Mouse (Mus musculus) heart, postnatal 0 days (tissue): Measurements from ENCODE around the gene Sqstm1. TPM values are rescaled to one million over a fixed set of nuclear protein-coding genes. Genes with fewer than 3 reads are reported as not detected.

Source experiments
- ATAC-seq: fragments of 200-750 bp; cut with Nextera tagmentation; 2 replicates; pipeline ENCODE4 v1.8.0; 2017; ENCODE audit warnings: low read depth, moderate number of reproducible peaks, moderate library complexity; ENCODE audit not compliant: insufficient read depth
- DNase-seq: peaks from one replicate; pipeline ENCODE4 v3.0.0-alpha.2; 2016; ENCODE audit warnings: low spot score
- H3K27ac ChIP-seq: fragments of 300-500 bp; sonication (generic); 2 replicates; pipeline ENCODE4 v1.5.1; 2014; ENCODE audit warnings: low read depth, mild to moderate bottlenecking
- H3K27me3 ChIP-seq: fragments of 300-500 bp; sonication (generic); 2 replicates; pipeline ENCODE4 v1.6.1; 2014; ENCODE audit warnings: low read length, mixed read lengths; ENCODE audit not compliant: control insufficient read depth, insufficient read depth
- H3K36me3 ChIP-seq: fragments of 300-500 bp; sonication (generic); replicated peaks from 2 replicates; pipeline ENCODE4 v1.6.1; 2014; ENCODE audit warnings: low read length, mixed read lengths; ENCODE audit not compliant: control insufficient read depth, insufficient read depth
- H3K4me1 ChIP-seq: fragments of 300-500 bp; sonication (generic); 2 replicates; pipeline ENCODE4 v1.6.1; 2014; ENCODE audit warnings: antibody characterized with exemption; ENCODE audit not compliant: control insufficient read depth, insufficient read depth
- H3K4me2 ChIP-seq: fragments of 300-500 bp; sonication (generic); 2 replicates; pipeline ENCODE4 v1.6.1; 2014; ENCODE audit warnings: low read depth, mild to moderate bottlenecking, low read length, moderate library complexity
- H3K4me3 ChIP-seq: fragments of 300-500 bp; sonication (generic); 2 replicates; pipeline ENCODE4 v1.5.1; 2014; ENCODE audit warnings: low read depth, low read length
- H3K9ac ChIP-seq: fragments of 300-500 bp; sonication (generic); replicated peaks from 2 replicates; pipeline ENCODE4 v1.6.1; 2014; ENCODE audit warnings: low read depth, low read length, mixed read lengths
- H3K9me3 ChIP-seq: fragments of 300-500 bp; sonication (generic); replicated peaks from 2 replicates; pipeline ENCODE4 v1.6.1; 2016; ENCODE audit warnings: low read length; ENCODE audit not compliant: control insufficient read depth
- CTCF ChIP-seq: IDR thresholded peaks from 2 replicates; pipeline ENCODE4 v1.5.1; 2016; ENCODE audit warnings: antibody characterized with exemption, control low read depth, low read depth
- EP300 ChIP-seq: IDR thresholded peaks from 2 replicates; pipeline ENCODE4 v1.6.1; 2016; ENCODE audit warnings: antibody characterized with exemption, low read depth
- WGBS: fragments of 180-500 bp; shearing (Covaris S2); extraction: QIAGEN DNeasy Blood & Tissue Kit; methylation state at CpG from one replicate; pipeline ENCODE4 v1.1.7; 2014; 5-methylcytosine and 5-hydroxymethylcytosine counted together
- polyA plus RNA-seq: library from polyadenylated mRNA; unstranded; fragments of >200 nt; fragmentation: Nextera tagmentation; extraction: Ambion mirVana; gene quantifications from 2 replicates; pipeline ENCODE4 v1.2.1, GENCODE M21; 2015
- total RNA-seq: library from RNA; depleted of rRNA; stranded (reverse); fragments of >200 nt; gene quantifications from 2 replicates; pipeline ENCODE4 v1.2.3, GENCODE M21; 2014; ENCODE audit warnings: low replicate concordance

Sqstm1 gene
- total and polyA plus RNA-seq, 2 experiments from 2014 or later: 244 to 249 TPM

- TF ChIP-seq EP300: no peak
- no peak for TF ChIP-seq CTCF
- 74% methylated on average over 4 of the region's 4 CpGs for WGBS
- Histone ChIP-seq H3K4me3 (no peak overlapping the region), H3K27me3 (no peaks in the 10 kb centered on the region), H3K4me1 (no peaks in the 10 kb centered on the region), H3K36me3 (peaks cover 93% of the 10 kb centered on the region), H3K4me2 (no peak overlapping the region), H3K9ac (no peak overlapping the region), H3K27ac (no peak overlapping the region), H3K9me3 (no peaks in the 10 kb centered on the region)
- ATAC-seq (no peak), DNase-seq (no peak)
Observed at GRCm38 (mm10) chr11:50159347-50159746, 51.3 kb downstream of the Sqstm1 start.

- WGBS: 78% methylated on average over 7 of the region's 7 CpGs
- H3K36me3 ChIP-seq: peaks cover 93% of the 10 kb centered on the region
Observed at GRCm38 (mm10) chr11:50158346-50158745, 52.3 kb downstream of the Sqstm1 start.

DNA sequence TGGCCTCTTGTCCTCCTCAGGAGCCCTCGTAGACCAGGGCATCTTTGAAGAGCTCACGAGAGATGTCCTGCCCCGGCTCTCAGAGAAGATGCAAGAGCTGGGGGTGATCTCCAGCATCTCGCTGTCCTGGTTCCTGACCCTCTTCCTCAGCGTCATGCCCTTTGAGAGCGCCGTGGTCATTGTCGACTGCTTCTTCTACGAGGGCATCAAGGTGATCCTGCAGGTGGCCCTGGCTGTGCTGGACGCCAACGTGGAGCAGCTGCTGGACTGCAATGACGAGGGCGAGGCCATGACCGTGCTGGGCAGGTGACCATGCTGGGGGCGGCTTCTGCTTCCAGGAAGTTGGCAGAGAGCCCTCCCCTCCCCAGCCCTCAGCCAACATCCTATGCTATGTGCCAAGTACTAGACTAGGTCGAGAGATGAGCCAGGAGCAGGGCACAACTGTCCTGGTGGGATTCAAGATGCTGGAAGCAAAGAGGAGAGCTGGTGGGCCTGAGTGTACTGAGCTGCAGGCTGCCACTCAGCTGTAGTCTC is 53.8 kb downstream of the Sqstm1 start:
- Histone ChIP-seq H3K9me3 (no peaks in the 10 kb centered on the region), H3K27ac (no peak overlapping the region), H3K9ac (no peak overlapping the region), H3K4me1 (no peaks in the 10 kb centered on the region), H3K27me3 (no peaks in the 10 kb centered on the region), H3K36me3 (peaks cover 96% of the 10 kb centered on the region), H3K4me2 (no peak overlapping the region), H3K4me3 (no peak overlapping the region)
- TF ChIP-seq EP300: no peak
- no peak for TF ChIP-seq CTCF
- DNase-seq: no peak
- ATAC-seq: no peak
- WGBS: 87% methylated on average over 16 of the region's 16 CpGs

More at GRCm38 (mm10) chr11:50158346-50158745, 52.3 kb downstream of the Sqstm1 start:
- no peak overlapping the region for H3K27ac ChIP-seq
- no peaks in the 10 kb centered on the region for H3K4me1 ChIP-seq
- DNase-seq (no peak), ATAC-seq (no peak)
- H3K9me3 ChIP-seq: no peaks in the 10 kb centered on the region
- H3K4me2 ChIP-seq: no peak overlapping the region
- no peak overlapping the region for H3K4me3 ChIP-seq
- no peak overlapping the region for H3K9ac ChIP-seq
- TF ChIP-seq EP300: no peak
- no peak for TF ChIP-seq CTCF
- no peaks in the 10 kb centered on the region for H3K27me3 ChIP-seq

DNA sequence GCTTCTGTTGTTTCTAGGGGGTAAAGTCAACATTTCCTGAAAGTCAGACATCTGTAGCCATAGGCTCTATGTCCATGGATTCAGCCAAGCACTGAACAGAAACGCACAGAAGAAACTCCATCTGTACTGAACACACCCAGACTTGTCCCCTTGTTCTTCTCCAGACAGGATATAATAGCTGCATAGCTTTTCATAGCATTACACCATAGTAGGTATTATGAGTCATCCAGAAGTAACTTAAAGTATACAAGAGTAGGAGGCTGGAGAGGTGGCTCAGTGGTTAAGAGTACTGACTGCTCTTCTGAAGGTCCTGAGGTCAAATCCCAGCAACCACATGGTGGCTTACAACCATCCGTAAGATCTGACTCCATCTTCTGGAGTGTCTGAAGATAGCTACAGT is 54.8 kb downstream of the Sqstm1 start:
- no peaks in the 10 kb centered on the region for H3K9me3 ChIP-seq
- no peak for TF ChIP-seq EP300
- TF ChIP-seq CTCF: no peak
- no peaks in the 10 kb centered on the region for H3K27me3 ChIP-seq
- 85% methylated on average over 2 of the region's 2 CpGs for WGBS
- ATAC-seq: no peak
- H3K36me3 ChIP-seq: peaks cover 96% of the 10 kb centered on the region
- no peaks in the 10 kb centered on the region for H3K4me1 ChIP-seq
- no peak overlapping the region for H3K4me2 ChIP-seq
- H3K4me3 ChIP-seq: no peak overlapping the region
- DNase-seq: no peak
- H3K9ac ChIP-seq: no peak overlapping the region
- no peak overlapping the region for H3K27ac ChIP-seq

DNA sequence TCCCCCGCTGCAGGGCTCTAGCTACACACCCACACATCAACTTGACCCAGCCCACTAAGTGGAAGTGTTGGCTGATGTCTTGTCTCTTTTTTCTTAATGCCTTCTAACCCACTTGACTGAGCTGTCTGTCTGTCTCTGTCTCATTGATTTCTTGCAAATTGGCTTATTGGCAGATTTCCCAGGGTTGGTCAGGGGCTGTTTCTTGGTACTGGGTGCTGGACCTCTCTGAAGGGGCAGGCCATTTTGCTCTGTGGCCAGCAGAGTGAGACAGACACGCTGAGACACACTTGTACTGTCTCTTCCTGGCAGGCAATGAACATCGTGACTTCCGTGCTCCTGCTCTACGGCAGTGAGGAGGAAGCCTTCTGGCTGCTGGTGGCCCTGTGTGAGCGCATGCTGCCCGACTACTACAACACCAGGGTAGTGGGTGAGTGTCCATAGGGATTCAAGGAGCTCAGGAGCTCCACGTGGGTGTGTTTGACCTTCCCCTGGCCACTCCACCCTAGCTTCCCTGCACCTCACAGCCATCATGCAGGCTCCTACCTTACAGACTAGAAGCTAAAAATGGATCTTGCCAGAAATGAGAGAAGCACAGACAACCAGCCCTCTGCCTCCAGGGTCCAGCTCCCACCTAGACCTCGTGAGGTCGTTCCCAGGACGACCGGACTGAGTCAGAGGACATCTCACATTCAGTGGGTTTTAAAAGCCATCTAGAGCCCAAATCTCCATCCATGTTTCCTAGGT is 55.7 kb downstream of the Sqstm1 start:
- peaks cover 95% of the 10 kb centered on the region for H3K36me3 ChIP-seq

DNA sequence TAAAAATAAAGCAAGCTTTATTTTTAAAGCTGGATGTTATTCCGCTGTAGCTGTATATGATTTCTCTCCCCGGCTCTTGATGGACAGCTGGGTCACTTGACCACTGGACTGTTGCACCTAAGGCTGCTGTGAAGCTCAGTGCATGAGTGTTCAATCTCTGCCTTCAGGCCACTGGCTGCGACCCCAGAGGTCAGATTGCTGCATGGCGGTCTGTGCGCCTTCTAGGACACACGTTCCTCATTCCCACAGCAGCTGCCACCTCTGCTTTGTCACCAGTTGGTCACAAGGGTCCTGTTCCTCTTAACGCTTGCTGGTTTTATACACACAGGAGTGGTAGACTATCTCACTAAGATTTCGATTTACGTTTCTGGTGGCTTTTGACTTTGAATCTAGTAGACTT is 56.5 kb downstream of the Sqstm1 start:
- TF ChIP-seq EP300 (no peak), CTCF (no peak)
- H3K9me3 ChIP-seq: no peaks in the 10 kb centered on the region
- H3K4me1 ChIP-seq: no peaks in the 10 kb centered on the region
- H3K9ac ChIP-seq: no peak overlapping the region
- no peak overlapping the region for H3K27ac ChIP-seq
- 76% methylated on average over 9 of the region's 9 CpGs for WGBS
- no peak overlapping the region for H3K4me3 ChIP-seq
- H3K36me3 ChIP-seq: peaks cover 95% of the 10 kb centered on the region
- ATAC-seq (no peak), DNase-seq (no peak)
- no peak overlapping the region for H3K4me2 ChIP-seq
- H3K27me3 ChIP-seq: no peaks in the 10 kb centered on the region

More for the DNA sequence above, 55.7 kb downstream of the Sqstm1 start:
- H3K4me3 ChIP-seq: no peak overlapping the region
- no peaks in the 10 kb centered on the region for H3K9me3 ChIP-seq
- H3K4me2 ChIP-seq: no peak overlapping the region
- H3K9ac ChIP-seq: no peak overlapping the region
- DNase-seq: no peak
- no peak for ATAC-seq
- TF ChIP-seq CTCF (no peak), EP300 (no peak)
- H3K27ac ChIP-seq: no peak overlapping the region
- H3K4me1 ChIP-seq: no peaks in the 10 kb centered on the region
- no peaks in the 10 kb centered on the region for H3K27me3 ChIP-seq
- 70% methylated on average over 12 of the region's 12 CpGs for WGBS
